Mouse (Mus musculus): ENCODE measurements around the gene Foxp1.

Foxp1 gene

DNA sequence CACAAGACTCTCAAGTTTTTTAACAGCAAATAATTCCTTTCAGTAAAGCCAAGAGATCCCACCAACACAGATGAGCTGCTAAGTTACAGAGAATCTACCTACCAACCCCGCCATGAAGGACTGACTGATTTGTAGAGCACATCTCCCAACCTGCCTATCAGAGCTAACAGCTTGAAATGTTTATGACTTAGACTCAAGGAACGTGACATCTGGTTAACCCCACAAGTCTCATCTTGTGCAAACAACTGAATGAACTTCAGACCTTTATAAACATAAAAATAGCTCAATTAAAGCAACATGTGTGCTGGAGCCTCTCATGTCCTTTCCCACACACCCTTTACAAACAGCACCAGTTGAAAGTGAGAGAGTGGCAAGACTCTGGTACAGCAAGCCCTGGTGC, 193.9 kb downstream of the Foxp1 start:
- DNase-seq (ENCODE audit: extremely low spot score), result no peak

DNA sequence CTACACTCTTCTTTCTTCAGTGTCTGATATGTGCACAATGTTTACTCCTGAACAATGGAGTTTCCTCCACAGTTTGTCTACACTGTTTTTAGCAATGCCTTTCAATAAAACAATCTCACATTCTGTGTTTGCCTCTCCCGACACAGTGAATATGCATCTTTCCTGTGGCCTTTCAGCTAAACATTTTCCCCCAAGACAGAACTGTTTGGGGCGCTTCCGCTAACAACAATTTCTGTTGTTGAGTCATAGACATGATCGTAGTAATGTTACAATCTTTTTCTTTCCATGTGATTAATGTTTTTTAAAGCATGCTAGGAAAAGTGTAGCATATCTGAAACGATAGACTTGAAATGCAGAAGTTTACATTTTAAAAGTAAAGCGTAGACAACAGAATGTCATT, 194.4 kb downstream of the Foxp1 start:
- no peak for DNase-seq (ENCODE audit: extremely low spot score)

DNA sequence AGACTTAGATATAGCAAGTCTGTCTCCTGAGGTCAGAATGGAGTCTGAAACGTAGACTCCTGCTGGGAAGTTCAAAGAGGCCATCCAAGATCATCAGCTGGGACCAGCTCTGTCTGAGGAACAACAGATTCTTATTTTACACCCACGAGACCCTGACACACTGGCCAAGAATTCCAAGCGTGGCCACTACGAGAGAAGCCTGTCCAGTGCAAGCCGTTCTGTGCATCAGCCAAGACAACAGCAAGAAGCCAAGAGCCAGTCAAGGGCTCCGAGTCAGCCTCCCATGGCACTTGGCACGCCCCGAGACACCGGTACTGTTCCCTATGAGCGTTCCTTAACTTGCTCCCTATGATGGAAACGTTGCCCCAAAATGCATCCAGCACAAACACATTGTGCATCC, 194.8 kb downstream of the Foxp1 start:
- no peak for DNase-seq (ENCODE audit: extremely low spot score)

DNA sequence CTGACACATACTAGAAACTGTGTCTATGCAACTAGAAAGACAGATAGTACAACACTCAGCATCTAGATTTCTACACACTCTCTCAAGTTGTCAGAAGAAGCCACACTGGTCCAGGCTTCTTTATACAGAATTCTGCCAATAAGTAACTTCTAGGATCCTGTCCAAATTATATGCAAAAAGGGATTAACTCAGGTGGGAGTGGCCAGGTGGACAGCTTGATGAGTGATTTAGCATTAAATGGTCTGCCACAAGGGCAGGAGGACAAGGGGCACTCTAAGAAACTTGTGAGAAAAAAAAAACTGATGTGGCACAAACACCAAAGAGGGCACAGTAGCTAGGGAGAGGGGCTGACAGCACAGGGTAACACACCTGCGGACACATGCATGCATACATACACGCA, 196.6 kb downstream of the Foxp1 start:
- DNase-seq (ENCODE audit: extremely low spot score), result no peak

DNA sequence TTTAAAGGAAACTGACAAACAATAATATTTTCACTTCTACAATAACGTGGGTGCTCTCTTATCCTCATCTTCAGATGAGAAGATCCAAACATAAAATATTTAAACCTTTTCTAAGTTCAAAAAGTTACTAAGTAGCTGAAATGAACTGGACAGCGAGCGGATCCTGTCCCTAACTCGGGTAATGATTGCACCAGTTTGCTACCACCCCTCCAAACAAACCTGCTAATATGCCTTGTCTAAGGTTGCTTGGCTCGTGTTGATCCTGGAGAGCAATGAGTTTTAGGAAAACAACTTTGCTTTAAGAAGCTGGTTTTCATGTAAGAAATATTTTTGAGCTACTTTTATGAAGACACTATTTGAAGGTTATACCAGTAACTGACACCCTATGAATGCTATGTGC, 197.1 kb downstream of the Foxp1 start:
- DNase-seq (ENCODE audit: extremely low spot score), result no peak

DNA sequence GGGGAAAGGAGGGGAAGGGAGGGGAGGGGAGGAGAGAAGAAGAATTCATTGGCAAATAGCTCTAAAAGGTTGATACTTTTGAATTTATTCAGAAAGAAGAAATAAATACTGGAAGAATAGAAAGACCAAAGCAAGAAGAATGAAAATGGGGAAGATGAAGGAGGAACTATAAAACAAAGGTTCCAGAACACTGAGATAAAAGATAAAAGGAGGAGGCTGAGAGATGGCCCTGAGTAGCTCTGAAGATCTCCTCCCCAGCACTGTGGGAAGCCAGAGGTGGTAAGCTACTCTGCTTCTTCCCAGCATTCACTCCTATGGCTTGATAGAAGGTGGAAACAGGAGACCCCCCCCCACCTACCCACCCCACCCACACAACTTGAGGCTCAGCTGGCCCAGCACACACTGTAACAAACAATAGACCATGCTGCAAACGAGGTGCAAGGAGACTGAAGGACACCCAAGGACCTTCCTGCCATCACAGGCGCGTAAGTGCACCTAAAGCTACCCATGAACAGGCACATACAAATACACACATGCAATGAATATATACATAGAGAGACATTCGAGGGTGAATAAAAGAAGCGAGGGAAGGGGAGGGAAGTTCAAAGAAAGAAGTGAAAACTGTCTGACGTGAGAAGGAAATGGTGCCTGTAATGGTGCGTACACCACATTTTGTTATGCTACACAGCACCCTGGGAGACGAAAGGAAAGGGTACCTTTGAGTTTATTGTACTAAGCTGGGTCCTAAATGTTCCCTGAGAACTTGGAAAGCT, 200.2 kb downstream of the Foxp1 start:
- no peak for DNase-seq (ENCODE audit: extremely low spot score)

DNA sequence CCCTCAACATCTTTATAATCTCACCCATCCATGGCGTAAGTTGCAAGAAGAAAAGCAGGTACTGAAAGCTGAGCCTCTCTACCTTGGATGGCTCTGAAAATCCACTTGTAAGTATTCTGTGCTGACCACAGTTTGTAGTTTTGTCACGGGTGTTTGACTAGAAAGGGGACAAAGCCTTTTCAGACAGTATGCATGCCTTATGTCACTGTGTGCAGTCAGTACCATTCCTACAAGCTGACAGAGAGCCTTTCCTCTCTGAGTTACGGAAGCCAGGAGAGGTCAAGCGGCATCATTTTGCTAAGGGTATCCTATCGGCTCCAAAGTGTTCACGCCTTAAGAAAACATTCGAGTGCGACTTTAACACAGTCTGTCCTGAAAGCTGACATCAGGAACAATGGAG, 202.1 kb downstream of the Foxp1 start:
- DNase-seq (ENCODE audit: extremely low spot score), result no peak

DNA sequence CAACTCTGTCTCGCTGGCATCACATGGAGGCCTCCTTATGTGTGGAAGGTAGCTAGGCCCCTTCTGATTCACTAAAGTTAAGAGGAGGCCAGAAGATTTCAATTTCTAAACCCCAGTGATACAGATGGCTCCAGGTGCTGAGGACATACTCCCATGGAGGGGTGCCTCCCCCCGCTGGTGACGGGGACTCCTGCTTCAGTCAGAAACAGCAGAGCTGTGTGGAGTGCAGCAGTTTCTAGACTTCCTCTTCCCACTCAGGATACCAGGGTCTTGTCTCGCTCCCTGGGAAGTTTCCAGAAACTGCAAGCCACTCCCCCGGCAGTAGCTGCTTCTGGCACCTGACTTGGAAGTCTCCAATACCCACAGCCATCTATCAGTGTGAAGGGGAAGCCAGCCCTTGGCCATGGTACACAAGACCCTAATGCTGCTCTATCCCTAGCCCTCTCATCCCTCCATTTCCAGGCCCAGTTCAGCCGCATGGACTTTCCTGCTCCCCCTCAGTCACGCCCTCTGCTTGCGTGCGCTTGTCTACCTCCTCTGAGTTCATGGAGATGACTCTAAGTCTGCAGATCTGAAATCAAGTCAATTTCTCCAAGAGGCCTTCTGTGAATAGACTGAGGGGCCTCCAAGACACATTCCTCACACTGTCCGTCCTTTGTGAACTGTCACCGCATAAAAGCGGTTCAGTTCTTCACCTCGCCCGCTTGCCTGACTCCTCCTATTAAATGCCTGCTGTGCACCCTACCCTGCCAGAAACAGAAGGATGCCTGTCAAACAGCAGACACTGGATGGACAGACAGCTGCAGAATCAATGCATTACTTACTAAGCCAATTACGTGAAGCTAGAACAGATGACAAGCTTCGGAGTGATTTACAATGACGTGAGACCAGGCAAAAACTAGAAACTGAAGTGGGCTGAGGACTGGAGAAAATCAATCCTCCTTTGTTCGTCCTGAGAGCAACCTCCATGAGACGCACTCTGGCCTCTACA, 202.8 kb downstream of the Foxp1 start:
- no peak for DNase-seq (ENCODE audit: extremely low spot score)

DNA sequence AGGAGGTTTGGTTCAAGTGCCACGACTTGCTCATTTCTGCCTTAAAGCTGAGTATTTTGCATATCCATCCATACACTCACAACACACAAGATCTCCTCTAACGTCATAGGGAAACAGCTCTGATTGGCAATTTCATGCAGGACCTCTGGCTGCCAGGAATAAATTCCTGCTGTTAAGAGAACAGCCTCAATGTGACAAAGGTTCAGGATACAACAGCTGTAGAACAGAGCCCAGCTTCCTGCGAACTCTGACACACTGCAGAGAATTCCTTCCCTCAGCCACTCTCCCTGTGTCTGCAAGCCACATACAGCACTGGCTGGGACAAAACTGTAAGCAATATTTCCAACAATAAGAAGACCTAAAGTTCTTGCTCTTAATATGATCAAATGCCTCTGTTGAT, 207.8 kb downstream of the Foxp1 start:
- no peak for DNase-seq (ENCODE audit: extremely low spot score)

DNA sequence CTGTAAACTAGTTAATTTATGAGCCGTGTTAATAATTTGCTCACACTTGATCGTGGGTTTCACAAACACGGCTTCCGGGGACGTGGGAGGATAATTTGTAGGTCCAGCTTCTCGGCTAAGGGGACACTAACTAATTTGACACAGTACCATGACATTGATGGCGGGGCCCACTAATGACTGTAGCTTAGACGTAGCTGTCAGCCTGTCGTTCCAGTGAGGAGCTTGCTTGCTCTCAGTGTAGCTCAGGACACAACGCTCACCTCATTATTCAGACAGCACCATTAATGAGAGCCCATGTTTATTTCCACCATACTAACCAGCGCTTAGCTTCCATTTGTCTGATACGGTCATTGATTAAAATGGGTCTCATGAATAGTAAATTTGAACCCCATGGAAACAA, 212.0 kb downstream of the Foxp1 start:
- DNase-seq (ENCODE audit: extremely low spot score), result no peak

DNA sequence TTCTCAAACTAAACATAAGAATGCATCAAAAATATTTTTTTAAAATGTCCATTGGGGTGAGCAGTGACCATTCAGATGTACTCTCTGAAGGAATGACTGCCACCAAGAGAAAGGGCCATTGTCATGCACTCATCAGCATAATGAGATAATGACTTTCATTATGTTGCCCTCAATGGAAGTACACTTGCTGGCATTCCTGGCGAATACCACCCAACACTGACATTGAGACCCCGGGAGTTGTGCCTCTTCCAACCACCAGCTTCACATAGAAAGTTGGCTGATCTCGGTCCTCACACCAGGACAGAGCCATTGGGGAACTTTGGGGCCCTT, 212.4 kb downstream of the Foxp1 start:
- DNase-seq (ENCODE audit: extremely low spot score), result no peak

DNA sequence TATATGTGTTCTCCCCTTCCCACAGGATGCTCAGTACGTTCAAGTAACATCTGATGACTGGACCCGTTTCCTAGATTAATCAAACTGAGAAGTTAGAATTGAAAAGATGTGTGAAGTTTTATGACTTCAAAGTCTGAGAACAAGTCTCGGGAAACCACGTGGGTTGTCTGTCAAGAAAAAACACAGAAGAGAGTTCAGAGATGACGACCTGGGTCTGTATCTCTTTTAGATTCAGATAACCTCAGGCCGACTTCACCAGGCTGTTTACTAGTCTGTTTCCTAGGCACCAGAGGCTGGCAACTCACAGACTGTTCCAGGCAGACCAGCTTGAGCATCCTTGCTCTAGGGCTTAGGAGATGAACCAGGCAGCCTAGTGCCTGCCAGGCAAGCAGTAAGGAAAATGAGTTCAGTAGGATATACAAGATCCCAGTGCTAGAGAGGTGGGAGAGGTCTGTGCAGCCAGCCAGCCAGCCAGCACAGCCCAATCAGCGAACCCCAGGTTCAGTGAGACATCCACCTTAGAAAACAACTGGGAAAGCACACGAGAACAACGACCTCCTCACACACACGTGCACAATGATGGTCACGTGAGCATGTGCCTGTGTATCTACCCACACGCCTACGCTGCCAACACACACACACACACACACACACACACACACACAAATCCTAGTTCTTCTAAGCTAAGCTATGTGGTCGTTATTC, 212.9 kb downstream of the Foxp1 start:
- no peak for DNase-seq (ENCODE audit: extremely low spot score)

DNA sequence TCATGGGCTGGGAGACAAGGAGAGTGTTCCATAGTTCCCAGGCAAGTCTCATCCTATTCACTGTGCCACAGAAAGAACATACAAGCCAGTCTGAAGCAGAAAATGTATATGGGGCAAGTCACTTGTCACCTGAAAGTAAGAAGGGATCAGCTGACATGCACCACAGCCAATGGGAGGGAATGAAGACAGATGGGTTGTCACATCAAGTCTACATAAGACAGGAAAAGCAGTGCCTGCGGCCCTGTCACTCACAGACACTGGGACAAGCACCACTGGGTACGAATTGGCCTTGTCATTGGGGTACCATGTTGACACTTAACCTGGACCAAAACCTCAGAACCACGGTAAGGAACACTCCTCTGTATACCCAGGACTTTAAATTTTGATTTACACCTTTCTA, 216.8 kb downstream of the Foxp1 start:
- DNase-seq (ENCODE audit: extremely low spot score), result no peak

DNA sequence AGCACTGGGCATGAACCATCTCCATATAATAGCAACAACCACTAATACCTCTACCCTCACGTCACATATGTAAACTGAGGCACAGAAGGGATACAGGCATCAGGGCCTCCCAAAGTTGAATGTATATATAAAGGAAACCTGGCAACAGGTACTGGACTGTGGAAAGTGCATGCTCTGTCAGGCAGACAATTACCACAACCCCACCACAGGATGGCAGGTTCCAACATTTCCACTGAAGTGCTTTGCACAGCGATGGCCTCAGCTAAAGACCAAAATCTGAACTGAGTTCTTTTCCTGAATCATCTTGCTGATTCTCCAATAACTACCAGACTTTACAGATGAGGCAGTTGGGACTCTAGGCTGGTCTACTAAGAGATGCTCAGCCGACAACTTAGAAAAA, 217.3 kb downstream of the Foxp1 start:
- DNase-seq (ENCODE audit: extremely low spot score), result no peak

DNA sequence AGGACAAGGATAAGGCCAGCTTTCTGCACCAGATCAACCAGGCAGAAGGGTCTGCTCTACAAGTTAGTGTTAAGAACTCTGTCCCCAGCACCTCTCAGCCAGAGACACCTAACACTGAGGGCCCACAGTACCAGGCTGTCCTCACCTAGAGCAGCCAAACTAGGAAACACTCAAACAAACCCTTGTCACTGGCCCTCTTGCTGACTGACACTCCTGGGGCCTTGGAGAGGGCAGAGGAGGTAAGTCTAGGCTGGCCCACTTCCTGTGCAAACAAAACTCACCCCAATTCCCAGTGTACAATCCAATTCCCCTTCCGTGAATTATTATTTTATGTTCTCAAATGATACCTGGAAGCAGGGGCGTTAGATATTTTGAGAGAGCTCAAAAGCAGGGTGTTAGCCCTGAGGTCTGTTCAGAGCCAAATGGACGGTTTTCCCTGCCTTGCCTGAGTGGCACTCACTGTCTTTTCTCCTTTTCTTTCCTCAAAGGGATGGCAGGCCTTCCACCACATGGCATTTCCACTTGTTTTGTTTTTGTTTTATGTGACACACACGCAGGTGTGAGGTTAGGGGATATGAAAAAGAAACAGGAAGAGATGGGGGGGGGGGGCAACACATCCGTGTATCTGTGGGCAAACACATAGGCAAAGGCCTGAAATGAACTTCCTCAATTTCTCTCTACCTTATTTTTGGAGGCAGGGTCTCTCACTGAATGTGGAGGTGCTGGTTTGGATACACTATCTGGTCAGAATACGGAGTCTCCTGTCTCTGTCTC, 219.7 kb downstream of the Foxp1 start:
- no peak for DNase-seq (ENCODE audit: extremely low spot score)

DNA sequence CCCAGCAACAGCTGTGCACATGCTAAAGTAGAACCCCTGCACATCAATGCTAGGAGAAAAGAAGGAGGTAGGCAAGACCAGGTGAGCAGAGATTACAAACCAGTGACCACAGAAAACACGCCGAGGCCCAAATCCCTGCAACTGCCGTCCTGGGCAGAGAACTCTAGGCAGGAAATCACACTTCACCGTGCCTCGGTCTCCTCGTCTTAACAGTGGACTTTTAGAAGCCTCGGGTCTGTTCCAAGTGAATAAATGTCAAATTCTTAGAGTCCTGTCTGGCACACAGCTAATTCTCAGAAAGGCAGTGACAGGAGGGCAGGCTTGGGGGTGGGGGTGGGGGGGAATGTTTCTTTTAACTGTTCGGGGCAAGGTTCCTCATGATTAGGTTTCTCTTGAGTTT, 220.6 kb downstream of the Foxp1 start:
- no peak for DNase-seq (ENCODE audit: extremely low spot score)

DNA sequence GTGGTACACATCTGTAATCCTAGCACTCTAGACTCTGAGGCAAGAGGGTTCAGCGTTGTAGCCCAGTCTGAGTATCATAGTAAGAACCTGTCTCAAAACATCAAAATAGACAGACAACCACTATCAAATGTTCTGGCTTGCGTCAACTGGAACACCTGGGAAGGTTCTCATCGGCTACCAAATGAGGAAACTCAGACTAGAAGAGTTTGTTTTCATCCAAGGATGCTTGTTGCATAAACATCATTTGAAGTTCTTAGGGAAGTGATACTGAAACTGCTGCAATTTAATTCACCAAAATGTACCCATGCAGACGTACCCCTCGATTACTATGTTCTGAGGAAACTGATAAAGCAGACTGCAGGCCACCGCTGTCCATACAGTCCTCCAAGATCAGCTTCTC, 222.3 kb downstream of the Foxp1 start:
- no peak for DNase-seq (ENCODE audit: extremely low spot score)

DNA sequence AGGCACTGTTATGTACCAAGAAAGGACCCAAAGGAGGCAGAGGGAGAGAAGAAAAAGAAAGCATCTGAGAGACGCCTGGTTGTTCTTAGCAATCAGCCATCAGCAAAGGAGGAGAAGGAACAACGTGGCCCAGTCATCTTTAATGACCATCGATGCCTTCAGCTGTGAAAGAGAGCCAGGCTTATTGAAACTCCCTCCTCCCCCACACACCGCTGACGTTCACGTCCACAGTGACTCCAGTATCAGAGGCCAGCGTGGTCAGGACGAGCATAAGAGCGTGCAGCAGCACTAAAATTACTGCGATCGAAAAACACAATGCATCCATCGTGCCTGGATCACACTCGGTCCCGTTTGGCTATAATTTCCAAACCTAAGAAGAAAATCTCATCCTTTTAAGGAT, 223.3 kb downstream of the Foxp1 start:
- no peak for DNase-seq (ENCODE audit: extremely low spot score)

DNA sequence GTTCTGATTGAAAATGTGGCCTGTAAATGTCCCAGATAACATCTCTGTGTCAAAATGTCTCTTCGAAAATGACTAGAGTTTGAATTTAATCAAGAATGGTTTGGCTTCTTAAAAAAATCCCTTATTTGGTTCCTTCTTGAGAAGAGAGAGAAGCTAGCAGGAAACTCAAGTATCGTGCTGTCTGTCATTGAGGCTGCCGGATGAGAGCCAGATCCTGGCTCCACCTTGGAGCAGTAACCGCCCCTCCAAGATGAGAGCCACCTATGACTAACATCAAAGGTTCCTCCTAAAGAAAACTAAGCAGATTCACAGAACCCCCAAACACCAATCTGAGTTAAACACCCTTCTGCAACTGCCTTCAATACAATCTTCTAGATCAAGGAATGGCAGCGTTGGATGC, 225.0 kb downstream of the Foxp1 start:
- DNase-seq (ENCODE audit: extremely low spot score), result no peak

DNA sequence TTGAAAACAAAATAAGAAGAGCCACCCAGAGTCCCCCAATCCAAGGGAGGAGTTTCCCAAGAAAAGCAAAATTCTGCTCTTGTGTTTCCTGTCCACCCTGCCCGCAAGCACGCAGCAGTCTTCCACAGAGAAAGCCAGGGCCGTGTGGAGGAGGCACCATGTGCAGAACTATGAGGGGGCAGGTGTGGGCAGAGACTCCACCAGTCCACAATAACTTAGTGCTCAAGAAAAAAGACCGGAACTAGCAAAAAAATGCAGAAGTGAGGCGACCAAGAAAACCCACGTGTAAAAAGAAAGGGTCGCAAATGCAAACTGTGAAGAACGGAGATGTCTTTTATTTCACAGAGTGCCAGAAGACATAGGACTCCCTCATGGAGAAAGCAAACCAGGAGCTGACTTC, 227.0 kb downstream of the Foxp1 start:
- no peak for DNase-seq (ENCODE audit: extremely low spot score)

DNA sequence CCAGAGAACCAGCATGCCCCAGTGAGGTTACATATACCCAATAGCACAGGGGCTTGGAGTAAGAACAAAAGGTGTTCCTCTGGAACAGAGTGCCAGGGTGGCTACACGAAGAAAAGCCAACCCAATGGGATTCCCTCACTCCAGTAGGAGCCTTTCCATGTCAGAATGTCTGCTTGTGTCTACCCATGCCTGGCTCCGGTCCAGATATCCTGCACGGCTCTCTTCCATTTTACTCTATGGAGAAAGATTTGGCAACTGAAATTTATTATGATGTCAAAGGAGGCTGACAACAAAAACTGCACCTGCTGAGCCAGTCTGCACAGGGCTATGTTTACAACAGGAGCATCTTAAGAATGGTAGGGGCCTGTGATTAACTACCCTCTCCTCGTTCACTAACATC, 233.3 kb downstream of the Foxp1 start:
- DNase-seq (ENCODE audit: extremely low spot score), result no peak

DNA sequence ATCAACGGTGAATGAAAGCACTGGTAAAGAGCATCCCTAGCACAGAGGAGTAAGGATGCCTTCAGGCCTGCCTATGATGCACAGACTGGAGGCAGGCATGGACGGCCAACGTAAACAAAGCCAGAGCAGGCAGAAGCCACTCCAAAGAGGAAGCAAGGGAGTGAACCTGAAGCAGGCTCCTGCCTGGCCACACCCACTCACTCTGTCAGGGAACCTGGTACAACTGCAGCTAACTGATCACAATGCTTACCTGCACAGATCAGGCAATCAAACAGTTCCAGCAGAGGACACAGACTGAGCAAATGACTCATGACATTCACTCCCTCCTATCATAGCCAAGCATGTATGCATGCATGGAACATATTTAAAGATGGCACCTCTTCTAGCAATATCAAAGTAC, 237.5 kb downstream of the Foxp1 start:
- no peak for DNase-seq (ENCODE audit: extremely low spot score)

Measured in embryo, embryonic 9.5 days (tissue).